ENCODE assay signal across 8 mouse cellular contexts in the genomic region with DNA sequence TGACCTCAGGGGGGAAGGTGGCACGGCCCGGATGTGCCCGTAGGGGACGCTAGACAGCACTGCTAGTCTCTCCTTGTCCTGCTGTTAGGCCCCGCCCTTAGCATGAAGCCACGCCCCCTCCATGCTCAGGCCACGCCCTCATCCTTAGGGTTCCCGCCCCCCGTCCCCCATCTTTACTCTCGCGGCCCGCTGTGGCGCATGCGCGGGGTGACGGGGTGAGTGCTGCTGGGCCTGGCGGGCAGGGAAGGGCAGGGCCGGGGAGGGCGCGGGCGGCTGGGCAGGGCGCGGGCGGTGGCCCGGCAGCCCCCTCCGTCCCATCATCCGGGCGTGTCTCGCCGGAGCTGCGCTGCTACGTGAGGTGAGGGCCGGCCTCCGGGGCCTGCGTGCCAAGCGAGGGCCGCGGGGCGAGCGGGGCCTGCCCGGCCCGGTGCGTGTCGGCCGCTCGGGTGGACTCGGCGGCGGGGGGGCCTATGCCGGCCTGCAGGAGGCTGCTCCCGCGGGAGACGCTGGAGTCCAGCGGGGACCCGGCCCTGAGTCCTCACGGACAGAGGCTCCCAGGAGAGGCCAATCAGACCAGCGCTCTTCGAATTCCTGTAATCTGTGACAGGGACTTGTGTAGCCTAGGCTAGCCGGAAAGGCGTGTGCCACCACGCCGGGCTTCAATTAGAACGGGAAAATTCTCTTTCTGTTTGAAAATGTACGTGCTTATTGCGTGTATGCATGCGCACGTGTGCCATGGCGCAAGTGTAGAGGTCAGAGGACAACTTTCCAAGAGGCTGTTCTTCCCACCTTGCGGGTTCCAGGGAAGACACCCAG. TPM values are rescaled to one million over a fixed set of nuclear protein-coding genes. Genes with fewer than 3 reads are reported as not detected.
DNase-seq lines count a peak whose midpoint lies in the region; ATAC-seq and TF ChIP-seq lines count a peak whose summit lies in the region.

No protein-coding gene starts in this region.

- peak; percentile 69 for TF ChIP-seq CTCF in heart, postnatal 0 days (IDR thresholded peaks at IDR 0.05; ENCODE audit: low read depth)
- TF ChIP-seq CTCF in testis, adult 2 months (IDR thresholded peaks at IDR 0.05; ENCODE audit: control insufficient read depth, insufficient read depth, insufficient replicate concordance, low read depth, low read length), result peak; percentile 86; the same call in 1 of the 2 replicates

- peak overlapping the region; percentile 65; the same call in 1 of the 2 replicates for H3K27ac ChIP-seq in forebrain, embryonic 11.5 days (ENCODE audit: low read depth, low read length)
- peak overlapping the region; percentile 97 for H3K27ac ChIP-seq in heart, postnatal 0 days (ENCODE audit: low read depth)
- H3K27ac ChIP-seq in liver, embryonic 16.5 days (ENCODE audit: low read length), result peak overlapping the region; percentile 93
- peak overlapping the region; percentile 87 for H3K27ac ChIP-seq in neural tube, embryonic 13.5 days (replicated peaks)
- peak overlapping the region; percentile 85 for H3K27ac ChIP-seq in testis, adult 2 months (ENCODE audit: control insufficient read depth, insufficient read depth, low read depth, low read length)

- WGBS in forebrain, embryonic 11.5 days, result under 1% methylated on average over 62 of the region's 69 CpGs
- WGBS in heart, postnatal 0 days, result under 1% methylated on average over 65 of the region's 69 CpGs
- under 1% methylated on average over 67 of the region's 69 CpGs for WGBS in liver, embryonic 16.5 days (ENCODE audit: insufficient replicate concordance)
- under 1% methylated on average over 69 of the region's 69 CpGs for WGBS in neural tube, embryonic 13.5 days

- H3K4me1 ChIP-seq in forebrain, embryonic 11.5 days (replicated peaks; ENCODE audit: control insufficient read depth, insufficient read depth, low read length), result no peaks in the 10 kb centered on the region; the same call in 1 of the 2 replicates
- H3K4me1 ChIP-seq in heart, postnatal 0 days (ENCODE audit: control insufficient read depth, insufficient read depth), result peaks cover 14% of the 10 kb centered on the region
- H3K4me1 ChIP-seq in liver, embryonic 16.5 days (ENCODE audit: control insufficient read depth, low read depth, low read length), result peaks cover 35% of the 10 kb centered on the region
- H3K4me1 ChIP-seq in neural tube, embryonic 13.5 days (replicated peaks), result peaks cover 36% of the 10 kb centered on the region
- H3K4me1 ChIP-seq in testis, adult 2 months (ENCODE audit: control insufficient read depth, insufficient read depth, low read length), result peaks cover 8% of the 10 kb centered on the region

- ATAC-seq in forebrain, embryonic 11.5 days (replicated peaks; ENCODE audit: low FRiP score), result peak; percentile 93
- peak; percentile 97 for ATAC-seq in heart, postnatal 0 days (ENCODE audit: insufficient read depth, low read depth)
- peak; percentile 96 for ATAC-seq in liver, embryonic 16.5 days (ENCODE audit: low read depth)
- peak; percentile 90 for ATAC-seq in neural tube, embryonic 13.5 days (ENCODE audit: low read depth)

- H3K27me3 ChIP-seq in forebrain, embryonic 11.5 days (ENCODE audit: control insufficient read depth, insufficient read depth, low read length), result no peaks in the 10 kb centered on the region
- no peaks in the 10 kb centered on the region for H3K27me3 ChIP-seq in heart, postnatal 0 days (ENCODE audit: control insufficient read depth, insufficient read depth, low read length)
- H3K27me3 ChIP-seq in liver, embryonic 16.5 days (ENCODE audit: control insufficient read depth, insufficient read depth, low read depth, low read length), result no peaks in the 10 kb centered on the region
- no peaks in the 10 kb centered on the region for H3K27me3 ChIP-seq in neural tube, embryonic 13.5 days
- H3K27me3 ChIP-seq in testis, adult 2 months (ENCODE audit: control insufficient read depth, insufficient read depth, low read length), result no peaks in the 10 kb centered on the region

- peak; percentile 94 to 96 for DNase-seq in CD8-positive naive resting alpha-beta T cell, adult 2 months (ENCODE audit: low read depth in 2 of 2, low spot score in 2 of 2)
- peak; percentile 93 for DNase-seq in c-Kit-positive CD71-negative TER-119-negative erythroid progenitor cells, embryonic 14.5 days (ENCODE audit: low read depth)
- peak; percentile 99 for DNase-seq in forebrain, embryonic 11.5 days (ENCODE audit: low spot score)
- DNase-seq in heart, postnatal 0 days (ENCODE audit: low spot score), result peak; percentile 94
- peak; percentile 98 for DNase-seq in kidney, postnatal 4 days

- peak overlapping the region; percentile 87 for H3K9ac ChIP-seq in forebrain, embryonic 11.5 days (ENCODE audit: low read length)
- H3K9ac ChIP-seq in heart, postnatal 0 days (replicated peaks; ENCODE audit: low read depth, low read length), result peak overlapping the region; percentile 96
- peak overlapping the region; percentile 90 for H3K9ac ChIP-seq in liver, embryonic 16.5 days (ENCODE audit: low read depth, low read length)
- peak overlapping the region; percentile 96 for H3K9ac ChIP-seq in neural tube, embryonic 13.5 days

- H3K36me3 ChIP-seq in forebrain, embryonic 11.5 days (ENCODE audit: control insufficient read depth, insufficient read depth, low read length), result no peaks in the 10 kb centered on the region; the same call in 1 of the 2 replicates
- H3K36me3 ChIP-seq in heart, postnatal 0 days (replicated peaks; ENCODE audit: control insufficient read depth, insufficient read depth, low read length), result peaks cover 12% of the 10 kb centered on the region
- H3K36me3 ChIP-seq in liver, embryonic 16.5 days (ENCODE audit: control insufficient read depth, insufficient read depth), result no peaks in the 10 kb centered on the region; the same call in 1 of the 2 replicates
- H3K36me3 ChIP-seq in neural tube, embryonic 13.5 days, result peaks cover 7% of the 10 kb centered on the region
- no peaks in the 10 kb centered on the region for H3K36me3 ChIP-seq in testis, adult 2 months (ENCODE audit: control insufficient read depth, insufficient read depth, low read length)

- TF ChIP-seq POLR2A in testis, adult 2 months (IDR thresholded peaks at IDR 0.05; ENCODE audit: control insufficient read depth, low read depth, low read length), result peak; percentile 73

- TF ChIP-seq EP300 in heart, postnatal 0 days (IDR thresholded peaks at IDR 0.05; ENCODE audit: low read depth), result no peak

- peak overlapping the region; percentile 86 for H3K4me3 ChIP-seq in forebrain, embryonic 11.5 days (ENCODE audit: low read depth, low read length)
- peak overlapping the region; percentile 96 for H3K4me3 ChIP-seq in heart, postnatal 0 days (ENCODE audit: low read depth, low read length)
- H3K4me3 ChIP-seq in liver, embryonic 16.5 days (ENCODE audit: low read depth, low read length), result peak overlapping the region; percentile 90
- H3K4me3 ChIP-seq in neural tube, embryonic 13.5 days, result peak overlapping the region; percentile 93
- H3K4me3 ChIP-seq in testis, adult 2 months (ENCODE audit: control insufficient read depth, low read depth, low read length), result peak overlapping the region; percentile 87

- H3K9me3 ChIP-seq in forebrain, embryonic 11.5 days (ENCODE audit: control insufficient read depth, low read length), result no peaks in the 10 kb centered on the region
- no peaks in the 10 kb centered on the region for H3K9me3 ChIP-seq in heart, postnatal 0 days (replicated peaks; ENCODE audit: control insufficient read depth, low read length)
- H3K9me3 ChIP-seq in liver, embryonic 16.5 days (replicated peaks; ENCODE audit: control insufficient read depth, low read length), result no peaks in the 10 kb centered on the region
- no peaks in the 10 kb centered on the region for H3K9me3 ChIP-seq in neural tube, embryonic 13.5 days

- H3K4me2 ChIP-seq in forebrain, embryonic 11.5 days (ENCODE audit: low read depth, low read length, severe bottlenecking), result peak overlapping the region; percentile 64
- H3K4me2 ChIP-seq in heart, postnatal 0 days (ENCODE audit: low read depth, low read length), result peak overlapping the region; percentile 78
- peak overlapping the region; percentile 97 for H3K4me2 ChIP-seq in liver, embryonic 16.5 days (ENCODE audit: low read depth, low read length)
- peak overlapping the region; percentile 80 for H3K4me2 ChIP-seq in neural tube, embryonic 13.5 days

RNA-seq across cellular contexts. Expression of a gene that starts 0.5 kb away (rescaled TPM):
- polyA plus RNA-seq in forebrain, embryonic 11.5 days (2014; fragmentation: Nextera tagmentation; extraction: Ambion mirVana), result 47.0 and 56.9 TPM in 2 replicates
- 59.5 and 60.6 TPM in 2 replicates for total RNA-seq in heart, postnatal 0 days (2014; rRNA removed; ENCODE audit: low replicate concordance)
- 24.5 and 26.6 TPM in 2 replicates for polyA plus RNA-seq in heart, postnatal 0 days (2015; fragmentation: Nextera tagmentation; extraction: Ambion mirVana)
- 15.0 and 16.2 TPM in 2 replicates for polyA plus RNA-seq in liver, embryonic 16.5 days (2015; fragmentation: Nextera tagmentation; extraction: Ambion mirVana)
- polyA plus RNA-seq in neural tube, embryonic 13.5 days (2015; fragmentation: Nextera tagmentation; extraction: Ambion mirVana), result 37.5 and 42.7 TPM in 2 replicates
- polyA plus RNA-seq in testis, adult 2 months (2012; rRNA removed), result 29.0 and 30.5 TPM in 2 replicates

RNA-seq across cellular contexts. Expression of a gene that starts 18.6 kb away (rescaled TPM):
- 0.21 TPM in 1 of 2 replicates, not detected in the other for polyA plus RNA-seq in forebrain, embryonic 11.5 days (2014; fragmentation: Nextera tagmentation; extraction: Ambion mirVana)
- total RNA-seq in heart, postnatal 0 days (2014; rRNA removed; ENCODE audit: low replicate concordance), result not detected in 2 replicates
- 0.07 and 0.08 TPM in 2 replicates for polyA plus RNA-seq in heart, postnatal 0 days (2015; fragmentation: Nextera tagmentation; extraction: Ambion mirVana)
- not detected in 2 replicates for polyA plus RNA-seq in liver, embryonic 16.5 days (2015; fragmentation: Nextera tagmentation; extraction: Ambion mirVana)
- 0.11 and 0.17 TPM in 2 replicates for polyA plus RNA-seq in neural tube, embryonic 13.5 days (2015; fragmentation: Nextera tagmentation; extraction: Ambion mirVana)
- polyA plus RNA-seq in testis, adult 2 months (2012; rRNA removed), result 3.4 and 3.6 TPM in 2 replicates

RNA-seq across cellular contexts. Expression of a gene that starts 18.7 kb away (rescaled TPM):
- polyA plus RNA-seq in forebrain, embryonic 11.5 days (2014; fragmentation: Nextera tagmentation; extraction: Ambion mirVana), result 35.9 and 38.6 TPM in 2 replicates
- total RNA-seq in heart, postnatal 0 days (2014; rRNA removed; ENCODE audit: low replicate concordance), result 101 and 106 TPM in 2 replicates
- 158 and 166 TPM in 2 replicates for polyA plus RNA-seq in heart, postnatal 0 days (2015; fragmentation: Nextera tagmentation; extraction: Ambion mirVana)
- polyA plus RNA-seq in liver, embryonic 16.5 days (2015; fragmentation: Nextera tagmentation; extraction: Ambion mirVana), result 16.3 and 17.0 TPM in 2 replicates
- polyA plus RNA-seq in neural tube, embryonic 13.5 days (2015; fragmentation: Nextera tagmentation; extraction: Ambion mirVana), result 36.3 and 46.0 TPM in 2 replicates
- polyA plus RNA-seq in testis, adult 2 months (2012; rRNA removed), result 14.6 and 20.9 TPM in 2 replicates

Comparison
In these comparisons a context has a peak if more than half of its experiments do, and no peak if none do; other contexts are left out.
1. Peak in every context shown above with its lines: DNase-seq, ATAC-seq, H3K4me3 ChIP-seq and H3K27ac ChIP-seq.